ENCODE assay signal across 8 mouse cellular contexts in the genomic region with DNA sequence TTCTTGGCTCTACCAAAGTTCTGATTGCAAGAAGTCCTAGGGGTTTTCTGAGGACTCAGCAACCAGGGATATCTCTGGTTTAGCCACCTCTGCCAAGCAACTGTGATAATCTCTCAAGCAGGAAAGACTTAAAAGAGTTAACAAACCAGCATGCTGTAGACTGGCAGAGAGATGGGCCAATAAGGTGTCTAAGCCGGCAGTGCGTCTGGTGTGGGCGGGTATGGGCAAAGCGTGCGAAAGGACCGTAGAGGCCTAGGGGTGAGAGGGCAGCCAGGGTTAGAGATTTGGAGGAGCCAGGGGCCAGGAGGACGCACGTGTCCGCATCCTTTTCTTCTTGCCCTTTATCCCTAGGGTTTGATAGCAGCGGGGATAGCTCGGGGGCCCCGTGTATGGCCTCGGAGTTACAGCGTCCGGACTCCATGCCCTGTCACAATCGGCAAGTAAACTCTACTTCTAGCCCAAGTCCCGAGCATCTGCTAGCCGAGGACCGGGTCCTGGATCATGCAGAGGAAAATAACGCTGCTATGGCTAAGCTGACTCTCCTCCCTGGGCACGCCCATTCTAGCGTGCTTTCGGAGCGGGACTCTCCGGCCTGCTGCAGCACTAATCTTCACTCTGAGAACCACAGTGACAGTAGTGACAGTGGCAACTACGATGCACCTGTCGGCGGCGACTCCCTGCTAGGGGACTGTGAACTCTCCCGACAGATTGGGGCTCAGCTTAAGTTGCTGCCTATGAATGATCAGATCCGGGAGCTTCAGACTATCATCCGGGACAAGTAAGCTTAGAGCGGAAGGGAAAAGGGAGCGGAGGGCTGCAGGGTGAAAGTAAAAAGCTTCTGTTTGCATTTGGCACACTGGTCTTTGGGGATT. TPM values are rescaled to one million over a fixed set of nuclear protein-coding genes. Genes with fewer than 3 reads are reported as not detected.
DNase-seq lines count a peak whose midpoint lies in the region; ATAC-seq and TF ChIP-seq lines count a peak whose summit lies in the region.

Uprt (plus strand) TSS at position 247 of the 872 bp plus-strand sequence.

- no peaks in the 10 kb centered on the region for H3K36me3 ChIP-seq in hindbrain, embryonic 10.5 days
- no peaks in the 10 kb centered on the region for H3K36me3 ChIP-seq in lung, postnatal 0 days (ENCODE audit: insufficient read depth, low read length)

- peak within 1 kb of the TSS; percentile 51 for H3K4me2 ChIP-seq in lung, postnatal 0 days (replicated peaks; ENCODE audit: low read depth, low read length)

- H3K9me3 ChIP-seq in hindbrain, embryonic 10.5 days: no peaks in the 10 kb centered on the region
- no peaks in the 10 kb centered on the region for H3K9me3 ChIP-seq in lung, postnatal 0 days (ENCODE audit: low read length)

- peak; percentile 76 for DNase-seq in MN1 (ENCODE audit: low spot score)
- DNase-seq in cerebellum, adult 9-10 months: peak; percentile 79
- DNase-seq in hindbrain, embryonic 10.5 days (ENCODE audit: low spot score): peak; percentile 70
- DNase-seq in layer of hippocampus, postnatal 10 days (ENCODE audit: low spot score in 2 of 2): peak; percentile 69 to 78
- DNase-seq in lung, postnatal 0 days (ENCODE audit: low spot score): peak; percentile 84
- DNase-seq in ovary, postnatal 14 days (ENCODE audit: low spot score): peak; percentile 53
- peak; percentile 64 to 65 for DNase-seq in thymus, postnatal 10 days (ENCODE audit: low spot score in 2 of 2)

- TF ChIP-seq EP300 in lung, postnatal 0 days (IDR thresholded peaks at IDR 0.05): no peak

- peaks cover 58% of the 10 kb centered on the region for H3K27me3 ChIP-seq in hindbrain, embryonic 10.5 days (ENCODE audit: insufficient read depth, poor library complexity, severe bottlenecking)
- no peaks in the 10 kb centered on the region for H3K27me3 ChIP-seq in lung, postnatal 0 days (replicated peaks; ENCODE audit: insufficient read depth, low read length)

- 16% methylated on average over 34 of the region's 34 CpGs for WGBS in hindbrain, embryonic 10.5 days
- WGBS in lung, postnatal 0 days: 10% methylated on average over 33 of the region's 34 CpGs

- H3K27ac ChIP-seq in hindbrain, embryonic 10.5 days: peak within 1 kb of the TSS; percentile 75
- peak within 1 kb of the TSS; percentile 68 for H3K27ac ChIP-seq in lung, postnatal 0 days (ENCODE audit: low read length)

- peak; percentile 100 for ATAC-seq in frontal cortex, adult (ENCODE audit: low TSS enrichment)
- ATAC-seq in lung, postnatal 0 days: peak; percentile 98

- no peak for TF ChIP-seq CTCF in lung, postnatal 0 days (IDR thresholded peaks at IDR 0.05)

- peak within 1 kb of the TSS; percentile 60 for H3K4me3 ChIP-seq in hindbrain, embryonic 10.5 days
- peak within 1 kb of the TSS; percentile 51 for H3K4me3 ChIP-seq in lung, postnatal 0 days (ENCODE audit: low read depth, low read length)

- peak within 1 kb of the TSS; percentile 54 for H3K9ac ChIP-seq in lung, postnatal 0 days (replicated peaks; ENCODE audit: low read depth)

- no peaks in the 10 kb centered on the region for H3K4me1 ChIP-seq in hindbrain, embryonic 10.5 days (replicated peaks)
- no peaks in the 10 kb centered on the region for H3K4me1 ChIP-seq in lung, postnatal 0 days (ENCODE audit: insufficient read depth, low read depth, low read length)

RNA-seq across cellular contexts. Expression of gene Uprt, which starts in this region (rescaled TPM):
- 0.48 and 1.1 TPM in 2 replicates for polyA plus RNA-seq in hindbrain, embryonic 10.5 days (2016; fragmentation: Nextera tagmentation; extraction: Ambion mirVana)
- 10 to 100 TPM; 15.0 to 15.4 TPM for total RNA-seq in layer of hippocampus, postnatal 10 days (2021)
- polyA plus RNA-seq in lung, postnatal 0 days (2015; fragmentation: Nextera tagmentation; extraction: Ambion mirVana): 0.53 and 0.80 TPM in 2 replicates

Comparison
In these comparisons a context has a peak if more than half of its experiments do, and no peak if none do; other contexts are left out.
1. Peak in every context shown above with its lines: DNase-seq, ATAC-seq, H3K4me3 ChIP-seq and H3K27ac ChIP-seq.
2. Peak in DNase-seq, ATAC-seq, H3K4me3 ChIP-seq, H3K27ac ChIP-seq, H3K9ac ChIP-seq and H3K4me2 ChIP-seq in lung, postnatal 0 days; RNA of the gene not detected or under 1 TPM.